Mouse (Mus musculus): ENCODE data around the gene Iqcf3. TPM values are rescaled to one million over a fixed set of nuclear protein-coding genes. Genes with fewer than 3 reads are reported as not detected.
A peak's percentile ranks its signal among the peaks of the same experiment; 100 is the strongest.

The Iqcf3 gene
- polyA plus RNA-seq, 1 experiment from 2014 or later = not detected

DNA sequence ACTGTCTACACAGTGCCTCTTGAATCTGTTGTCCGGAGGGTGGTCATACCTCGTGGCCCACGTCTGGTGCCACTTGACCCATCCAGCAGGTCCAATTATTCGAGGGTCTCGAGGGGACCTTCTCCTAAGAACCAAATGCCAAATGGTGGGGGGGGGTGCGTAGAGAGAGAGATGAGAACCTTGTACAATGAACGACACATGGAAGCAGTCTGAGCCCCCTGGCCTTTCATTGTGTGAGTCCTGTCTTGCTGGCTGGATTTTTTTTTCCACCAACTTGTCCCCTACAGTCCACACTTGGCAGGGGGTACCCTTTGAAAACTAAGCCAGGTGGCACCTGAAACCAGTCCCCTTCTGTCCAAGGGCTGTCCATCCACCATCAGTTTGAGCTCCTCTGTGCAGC is 93.7 kb downstream of the Iqcf3 start:
- no peak overlapping the region for H3K9ac ChIP-seq
- 0 out of 2 replicates have a peak, but pooled peaks cover 6% of the 10 kb centered on the region for H3K27me3 ChIP-seq
- 84% methylated on average over 7 of the region's 7 CpGs for WGBS
- no peak overlapping the region for H3K4me3 ChIP-seq
- no peak for ATAC-seq (ENCODE audit: low read depth)
- H3K4me2 ChIP-seq = no peak overlapping the region
- peaks cover 15% of the 10 kb centered on the region for H3K36me3 ChIP-seq
- H3K4me1 ChIP-seq (replicated peaks) = peaks cover 35% of the 10 kb centered on the region
- H3K9me3 ChIP-seq = no peaks in the 10 kb centered on the region
- H3K27ac ChIP-seq (replicated peaks) = no peak overlapping the region

DNA sequence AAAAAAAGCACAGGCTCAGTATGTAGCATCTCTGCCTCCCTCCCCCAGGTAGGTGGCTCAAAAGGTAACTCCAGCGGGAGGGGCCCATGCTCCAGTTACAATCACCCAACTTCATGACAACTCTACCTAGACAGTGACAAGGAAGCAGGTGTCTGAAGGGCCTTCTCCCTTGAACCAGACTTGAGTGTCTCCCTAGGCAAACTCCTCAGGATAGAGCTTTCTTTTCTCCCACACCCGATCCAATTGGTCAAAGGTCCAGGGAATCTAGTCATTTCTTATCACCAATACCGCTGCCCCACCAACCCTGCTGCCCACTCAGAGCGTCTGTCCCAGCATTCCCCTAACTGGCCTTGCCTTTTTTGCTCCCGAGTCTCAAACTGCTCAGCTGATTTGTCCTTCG is 94.7 kb downstream of the Iqcf3 start:
- H3K36me3 ChIP-seq = peaks cover 25% of the 10 kb centered on the region
- WGBS = 88% methylated on average over 6 of the region's 6 CpGs
- H3K27me3 ChIP-seq = 0 out of 2 replicates have a peak, but pooled peaks cover 6% of the 10 kb centered on the region
- H3K4me2 ChIP-seq = no peak overlapping the region
- H3K4me3 ChIP-seq = no peak overlapping the region
- no peak for ATAC-seq (ENCODE audit: low read depth)
- no peaks in the 10 kb centered on the region for H3K9me3 ChIP-seq
- no peak overlapping the region for H3K9ac ChIP-seq
- H3K27ac ChIP-seq (replicated peaks) = no peak overlapping the region
- H3K4me1 ChIP-seq (replicated peaks) = peaks cover 30% of the 10 kb centered on the region

DNA sequence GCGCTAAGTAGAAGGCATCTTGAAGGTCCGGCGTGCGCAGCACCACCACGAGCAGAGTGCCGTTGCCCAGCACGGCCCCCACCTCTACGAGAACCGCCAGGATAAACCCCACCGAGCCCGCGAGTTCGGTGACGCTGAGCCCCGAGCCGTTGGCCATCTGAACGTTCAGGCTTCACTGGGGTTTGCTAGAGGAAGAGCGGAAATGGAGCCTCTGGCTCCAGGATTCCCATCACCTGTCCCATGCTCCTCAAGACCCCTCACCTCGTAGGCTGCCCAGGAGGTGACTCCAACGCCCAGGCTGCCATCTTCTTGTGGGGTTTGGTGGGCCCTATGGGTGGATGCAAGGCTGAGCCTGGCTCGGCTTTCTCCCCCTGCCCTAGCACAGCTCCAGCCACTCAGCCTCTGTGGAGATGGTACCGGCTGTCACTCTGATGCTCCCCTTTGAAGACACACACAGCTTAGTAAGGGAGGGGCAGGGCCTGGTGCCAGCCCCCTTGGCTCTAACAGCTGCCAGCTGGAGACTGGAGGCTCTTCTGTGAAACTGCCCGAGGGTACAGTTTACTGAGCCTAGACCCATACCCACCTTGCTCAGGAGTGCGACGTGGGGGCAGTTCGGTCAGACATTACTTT is 95.7 kb downstream of the Iqcf3 start, which contains the start of gene Gpr62:
Gpr62 (minus strand) TSS at position 368 of the 630 bp plus-strand sequence.
- peak within 1 kb of the TSS; percentile 82 for H3K9ac ChIP-seq
- H3K27ac ChIP-seq (replicated peaks) = peak within 1 kb of the TSS; percentile 90
- no peaks in the 10 kb centered on the region for H3K9me3 ChIP-seq
- 0 out of 2 replicates have a peak, but pooled peaks cover 6% of the 10 kb centered on the region for H3K27me3 ChIP-seq
- 23% methylated on average over 26 of the region's 26 CpGs for WGBS
- H3K4me2 ChIP-seq = peak within 1 kb of the TSS; percentile 89
- peaks cover 34% of the 10 kb centered on the region for H3K36me3 ChIP-seq
- peak; percentile 64 for ATAC-seq (ENCODE audit: low read depth)
- H3K4me1 ChIP-seq (replicated peaks) = peaks cover 28% of the 10 kb centered on the region
- H3K4me3 ChIP-seq = peak within 1 kb of the TSS; percentile 51

DNA sequence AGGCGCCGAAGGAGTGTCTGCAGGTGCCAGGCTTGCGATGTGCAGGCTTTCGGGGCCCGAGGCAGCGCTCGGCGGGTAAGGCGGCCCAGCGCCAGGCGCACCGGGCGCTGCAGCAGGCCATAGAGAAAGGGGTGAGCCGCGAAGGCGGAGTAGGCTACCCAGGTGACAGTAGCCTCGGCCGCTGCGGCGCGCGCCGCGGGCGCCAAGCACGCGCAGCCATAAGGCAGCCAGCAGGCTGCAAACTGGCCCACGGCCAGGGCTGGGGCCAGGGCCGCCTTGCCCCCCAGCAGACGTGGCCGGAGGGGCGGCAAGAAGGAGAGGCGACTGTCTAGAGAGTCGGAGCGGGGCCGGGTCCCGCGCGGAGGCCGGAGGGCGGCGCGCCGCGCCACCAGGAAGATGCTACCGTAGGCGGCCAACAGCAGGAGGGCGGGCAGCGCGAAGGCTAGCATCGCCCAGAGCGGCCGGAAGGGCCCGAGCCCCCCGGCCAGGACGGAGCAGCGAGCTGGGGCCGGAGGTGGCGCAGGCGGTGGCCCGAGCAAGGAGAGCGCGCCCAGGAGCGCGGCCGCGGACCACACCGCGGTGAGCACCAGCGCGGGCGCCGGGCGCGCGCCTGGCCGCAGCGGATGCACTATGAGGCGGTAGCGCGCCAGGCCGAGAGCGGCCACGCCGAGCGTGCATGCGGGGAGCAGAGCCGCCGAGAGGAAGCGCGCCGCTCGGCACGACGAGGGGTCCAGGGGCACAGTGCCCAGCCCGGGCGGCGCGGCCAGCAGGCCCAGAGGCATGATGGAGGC is 96.5 kb downstream of the Iqcf3 start:
- 1% methylated on average over 98 of the region's 99 CpGs for WGBS
- H3K4me2 ChIP-seq = peak overlapping the region; percentile 89
- H3K27me3 ChIP-seq = 0 out of 2 replicates have a peak, but pooled peaks cover 6% of the 10 kb centered on the region
- peak overlapping the region; percentile 51 for H3K4me3 ChIP-seq
- ATAC-seq (ENCODE audit: low read depth) = peak; percentile 80
- H3K9ac ChIP-seq = peak overlapping the region; percentile 82
- H3K27ac ChIP-seq (replicated peaks) = peak overlapping the region; percentile 90
- peaks cover 35% of the 10 kb centered on the region for H3K4me1 ChIP-seq (replicated peaks)
- peaks cover 42% of the 10 kb centered on the region for H3K36me3 ChIP-seq
- no peaks in the 10 kb centered on the region for H3K9me3 ChIP-seq

DNA sequence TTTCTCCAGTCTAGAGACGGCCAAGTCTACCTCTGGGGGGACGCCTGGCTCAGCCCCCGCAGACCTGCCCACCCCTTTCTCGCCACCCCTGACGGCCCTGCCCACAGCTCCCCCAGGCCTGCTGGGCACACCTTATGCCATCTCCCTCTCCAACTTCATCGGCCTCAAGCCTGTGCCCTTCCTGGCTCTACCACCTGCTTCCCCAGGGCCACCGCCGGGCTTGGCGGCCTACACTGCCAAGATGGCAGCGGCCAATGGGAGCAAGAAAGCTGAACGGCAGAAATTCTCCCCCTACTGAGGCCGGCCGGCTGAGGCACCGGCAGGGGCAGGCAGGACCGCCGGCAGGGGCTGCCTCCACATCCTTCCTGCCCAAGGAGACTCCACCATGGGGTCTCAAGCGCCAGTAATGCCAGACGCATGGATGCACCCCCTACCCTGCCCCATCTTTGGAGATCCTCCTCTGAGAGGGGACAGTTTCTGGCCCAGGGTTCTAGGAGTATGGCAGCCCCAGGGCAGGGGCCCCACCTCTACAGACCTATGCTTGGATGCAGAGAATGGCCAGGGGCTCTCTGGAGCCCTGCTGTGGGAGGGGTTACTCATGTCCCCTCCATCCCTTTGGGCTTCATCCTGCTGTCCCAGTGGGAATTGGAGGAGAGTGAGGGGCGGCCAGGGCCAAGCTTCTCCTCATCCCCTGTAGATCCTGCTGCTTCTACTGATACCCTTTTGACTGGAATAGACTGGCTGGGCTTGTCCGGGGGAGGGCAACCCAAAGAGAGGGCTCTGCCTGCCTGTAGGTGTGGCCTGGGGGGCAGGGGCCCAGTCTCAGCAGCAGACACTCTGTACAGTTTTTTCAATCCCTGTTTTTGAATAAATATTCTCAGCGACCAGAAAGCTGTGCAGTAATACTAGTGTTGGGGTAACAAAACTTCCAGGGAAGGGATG is 98.0 kb downstream of the Iqcf3 start:
- no peak for ATAC-seq (ENCODE audit: low read depth)
- Histone ChIP-seq H3K9ac (0 out of 2 replicates have a peak overlapping the region, but pooled peaks have one; percentile 82), H3K27ac (replicated peaks) (no peak overlapping the region; the same call in 1 of the 2 replicates), H3K27me3 (0 out of 2 replicates have a peak, but pooled peaks cover 6% of the 10 kb centered on the region), H3K9me3 (no peaks in the 10 kb centered on the region), H3K4me1 (replicated peaks) (peaks cover 50% of the 10 kb centered on the region), H3K4me2 (no peak overlapping the region), H3K4me3 (no peak overlapping the region), H3K36me3 (peaks cover 53% of the 10 kb centered on the region)
- 81% methylated on average over 21 of the region's 21 CpGs for WGBS

DNA sequence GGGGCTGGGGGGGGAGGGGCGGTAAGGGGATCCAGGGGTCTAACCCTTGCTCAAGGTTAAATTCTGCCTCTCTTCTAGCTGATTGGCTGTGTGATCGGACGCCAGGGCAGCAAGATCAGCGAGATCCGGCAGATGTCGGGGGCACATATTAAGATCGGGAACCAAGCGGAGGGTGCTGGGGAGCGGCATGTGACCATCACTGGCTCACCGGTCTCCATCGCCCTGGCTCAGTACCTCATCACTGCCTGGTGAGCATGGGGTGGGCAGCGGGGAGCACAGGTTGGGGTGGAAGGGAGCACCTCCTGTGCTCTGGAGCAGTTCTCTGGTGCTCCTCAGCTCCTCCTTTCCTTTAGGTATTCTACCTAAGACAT is 99.0 kb downstream of the Iqcf3 start:
- Histone ChIP-seq H3K4me1 (replicated peaks) (peaks cover 59% of the 10 kb centered on the region), H3K9ac (no peak overlapping the region), H3K4me2 (no peak overlapping the region), H3K27ac (replicated peaks) (no peak overlapping the region), H3K4me3 (no peak overlapping the region), H3K36me3 (peaks cover 59% of the 10 kb centered on the region), H3K9me3 (no peaks in the 10 kb centered on the region), H3K27me3 (0 out of 2 replicates have a peak, but pooled peaks cover 6% of the 10 kb centered on the region)
- ATAC-seq (ENCODE audit: low read depth) = no peak
- 92% methylated on average over 12 of the region's 12 CpGs for WGBS

DNA sequence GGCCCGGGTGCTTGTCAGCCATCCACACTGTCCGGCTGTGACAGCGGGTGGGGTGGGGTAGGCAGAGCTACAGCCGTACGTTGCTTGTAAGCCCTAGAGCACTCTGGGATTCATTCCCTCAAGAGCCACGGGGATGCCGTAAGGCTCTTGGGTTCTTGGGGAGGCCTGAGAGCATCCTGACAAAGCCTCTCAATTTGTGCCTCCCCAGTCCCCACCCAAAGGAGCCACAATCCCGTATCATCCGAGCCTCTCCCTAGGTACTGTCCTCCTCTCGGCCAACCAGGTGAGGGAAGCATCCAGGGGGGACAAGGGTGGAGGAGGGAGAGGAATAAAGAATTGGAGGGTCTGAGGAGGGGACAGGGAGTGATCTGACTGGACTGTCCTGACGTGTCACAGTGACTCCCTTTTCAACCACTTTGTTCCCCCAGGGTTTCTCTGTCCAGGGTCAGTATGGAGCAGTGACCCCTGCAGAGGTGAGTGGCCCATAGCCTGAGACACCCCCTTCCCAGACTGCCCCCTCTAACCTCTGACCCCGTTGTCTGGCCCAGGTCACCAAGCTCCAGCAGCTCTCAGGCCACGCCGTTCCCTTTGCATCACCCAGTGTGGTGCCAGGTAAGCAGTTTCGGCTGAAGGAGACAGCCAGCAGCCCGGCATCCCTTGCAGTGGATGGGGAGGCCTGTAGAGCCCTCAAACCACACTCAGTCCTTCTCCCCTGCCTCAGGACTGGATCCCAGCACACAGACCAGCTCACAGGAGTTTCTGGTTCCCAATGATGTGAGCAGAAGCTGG is 99.6 kb downstream of the Iqcf3 start:
- ATAC-seq (ENCODE audit: low read depth) = no peak
- H3K4me1 ChIP-seq (replicated peaks) = peaks cover 65% of the 10 kb centered on the region
- H3K27me3 ChIP-seq = 0 out of 2 replicates have a peak, but pooled peaks cover 6% of the 10 kb centered on the region
- WGBS = 87% methylated on average over 16 of the region's 16 CpGs
- no peaks in the 10 kb centered on the region for H3K9me3 ChIP-seq
- no peak overlapping the region for H3K9ac ChIP-seq
- H3K4me2 ChIP-seq = no peak overlapping the region
- no peak overlapping the region for H3K27ac ChIP-seq (replicated peaks)
- H3K4me3 ChIP-seq = no peak overlapping the region
- peaks cover 61% of the 10 kb centered on the region for H3K36me3 ChIP-seq

DNA sequence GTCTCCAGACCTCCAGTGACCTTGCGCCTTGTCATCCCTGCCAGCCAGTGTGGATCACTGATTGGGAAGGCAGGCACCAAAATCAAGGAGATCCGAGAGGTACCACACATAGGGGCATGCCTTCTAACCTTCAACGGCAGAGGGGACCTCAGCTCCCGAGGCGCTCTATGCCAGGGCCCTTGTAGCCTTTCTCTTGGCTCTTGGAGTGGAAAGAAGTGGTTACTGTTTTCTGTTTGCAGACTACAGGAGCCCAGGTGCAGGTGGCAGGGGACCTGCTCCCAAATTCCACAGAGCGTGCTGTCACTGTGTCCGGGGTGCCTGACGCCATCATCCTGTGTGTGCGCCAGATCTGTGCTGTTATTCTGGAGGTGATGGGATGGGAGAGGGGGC is 100.4 kb downstream of the Iqcf3 start:
- Histone ChIP-seq H3K36me3 (peaks cover 61% of the 10 kb centered on the region), H3K27ac (replicated peaks) (no peak overlapping the region), H3K4me2 (no peak overlapping the region), H3K4me3 (no peak overlapping the region), H3K27me3 (0 out of 2 replicates have a peak, but pooled peaks cover 6% of the 10 kb centered on the region), H3K4me1 (replicated peaks) (peaks cover 72% of the 10 kb centered on the region), H3K9me3 (no peaks in the 10 kb centered on the region), H3K9ac (0 out of 2 replicates have a peak overlapping the region, but pooled peaks have one; percentile 31)
- WGBS = 91% methylated on average over 9 of the region's 9 CpGs
- no peak for ATAC-seq (ENCODE audit: low read depth)

DNA sequence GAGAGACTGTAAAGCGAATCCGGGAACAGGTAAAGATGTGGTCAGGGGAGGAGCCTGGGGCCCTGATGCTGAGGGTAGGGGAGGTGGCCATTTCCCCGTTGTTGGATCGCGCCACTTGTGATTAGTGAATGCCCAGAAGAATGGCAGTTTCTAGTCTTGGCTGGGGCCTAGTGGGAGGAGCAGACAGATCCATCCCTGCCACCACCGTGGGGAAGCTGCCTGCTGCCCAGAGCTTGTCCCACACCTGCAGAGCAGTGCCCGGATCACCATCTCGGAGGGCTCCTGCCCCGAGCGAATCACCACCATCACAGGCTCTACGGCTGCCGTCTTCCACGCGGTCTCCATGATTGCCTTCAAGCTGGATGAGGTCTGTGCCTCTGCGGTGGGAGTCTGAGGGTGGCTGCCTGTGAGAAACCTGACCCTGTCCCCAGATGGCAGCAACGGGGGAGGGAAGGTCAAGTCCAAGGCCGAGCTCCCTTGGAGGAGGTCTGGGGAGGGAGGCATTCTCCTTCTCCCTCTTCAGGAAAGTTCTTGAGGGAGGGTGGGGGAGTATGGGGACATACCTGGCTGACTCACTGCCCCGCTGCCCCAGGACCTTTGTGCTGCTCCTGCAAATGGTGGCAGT is 100.9 kb downstream of the Iqcf3 start:
- Histone ChIP-seq H3K9ac (0 out of 2 replicates have a peak overlapping the region, but pooled peaks have one; percentile 31), H3K4me3 (no peak overlapping the region), H3K27me3 (0 out of 2 replicates have a peak, but pooled peaks cover 6% of the 10 kb centered on the region), H3K27ac (replicated peaks) (no peak overlapping the region), H3K4me1 (replicated peaks) (peaks cover 72% of the 10 kb centered on the region), H3K9me3 (no peaks in the 10 kb centered on the region), H3K36me3 (peaks cover 61% of the 10 kb centered on the region), H3K4me2 (no peak overlapping the region)
- 81% methylated on average over 18 of the region's 18 CpGs for WGBS
- no peak for ATAC-seq (ENCODE audit: low read depth)

DNA sequence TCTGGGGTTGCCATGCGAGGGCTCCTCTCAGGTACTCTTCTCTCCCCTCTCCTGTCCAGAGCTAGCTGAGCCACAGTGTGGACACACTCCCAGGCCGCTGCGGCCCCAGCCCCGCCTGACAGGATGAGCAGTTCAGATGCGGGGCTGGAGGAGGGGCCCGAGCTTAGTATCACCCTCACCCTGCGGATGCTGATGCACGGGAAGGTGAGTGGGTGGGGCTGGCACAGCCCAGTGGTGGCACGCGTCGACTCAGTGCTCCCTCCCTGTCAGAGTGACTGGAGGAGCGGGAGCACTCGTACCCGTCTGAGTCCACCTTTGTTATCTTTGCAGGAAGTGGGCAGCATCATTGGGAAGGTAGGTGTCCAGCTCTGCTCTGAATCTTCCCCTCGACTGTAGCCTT is 101.5 kb downstream of the Iqcf3 start:
- H3K36me3 ChIP-seq = peaks cover 61% of the 10 kb centered on the region
- no peaks in the 10 kb centered on the region for H3K9me3 ChIP-seq
- H3K9ac ChIP-seq = 0 out of 2 replicates have a peak overlapping the region, but pooled peaks have one; percentile 38
- no peak for ATAC-seq (ENCODE audit: low read depth)
- H3K27ac ChIP-seq (replicated peaks) = no peak overlapping the region
- H3K27me3 ChIP-seq = 0 out of 2 replicates have a peak, but pooled peaks cover 6% of the 10 kb centered on the region
- H3K4me3 ChIP-seq = no peak overlapping the region
- peaks cover 72% of the 10 kb centered on the region for H3K4me1 ChIP-seq (replicated peaks)
- 84% methylated on average over 15 of the region's 15 CpGs for WGBS
- H3K4me2 ChIP-seq = no peak overlapping the region

Data from neural tube, embryonic 13.5 days (tissue).